Mouse (Mus musculus): ENCODE data around the gene Nip7.

DNA sequence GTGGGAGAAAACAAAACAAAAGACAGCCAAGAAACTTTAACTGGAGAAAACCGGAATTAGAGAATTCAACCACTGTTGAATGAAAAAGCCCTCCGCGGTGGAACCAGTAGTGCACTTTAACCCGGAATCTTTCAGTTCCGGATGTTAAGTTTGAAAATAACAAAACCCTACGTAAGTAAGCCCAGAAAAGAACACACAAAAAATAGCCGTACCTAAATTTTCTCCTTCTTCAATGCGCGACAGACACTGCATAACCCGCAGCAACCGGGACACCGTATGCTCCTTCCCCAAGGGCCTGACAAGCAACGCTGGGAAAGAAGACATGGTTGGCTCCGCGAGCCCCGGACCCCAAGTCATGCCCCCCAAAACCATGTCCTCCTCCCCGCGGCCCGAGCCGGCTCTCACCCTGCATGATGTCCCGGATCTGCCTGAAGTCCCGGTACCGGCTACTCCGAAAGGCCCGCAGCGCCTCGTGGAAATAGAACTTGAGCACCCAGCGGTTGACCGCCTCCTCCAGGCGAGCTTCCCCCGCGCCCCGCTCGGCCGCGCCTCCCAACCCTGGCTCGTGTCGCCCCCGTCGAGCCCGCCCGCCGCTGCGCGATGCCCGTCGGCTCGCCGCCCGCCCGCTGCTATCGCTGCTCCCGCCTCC is 39.2 kb downstream of the Nip7 start:
- TF ChIP-seq CTCF (IDR thresholded peaks at IDR 0.05; ENCODE audit: low read depth) (no peak), EP300 (IDR thresholded peaks at IDR 0.05; ENCODE audit: low read depth) (no peak)
